Mouse (Mus musculus) intestine, embryonic 16.5 days (tissue): Measurements from ENCODE around the gene Bend6. TPM values are rescaled to one million over a fixed set of nuclear protein-coding genes. Genes with fewer than 3 reads are reported as not detected.
A peak's percentile ranks its signal among the peaks of the same experiment; 100 is the strongest.
"Not testable (repeated sequence)": the region's sequence is repeated elsewhere in the genome, so short reads cannot be mapped to it uniquely, and the experiment has no call there.

ENCODE experiments used
- ATAC-seq: fragments of 200-750 bp; cut with Nextera tagmentation; 2 replicates; pipeline ENCODE4 v1.8.0; 2017; ENCODE audit warnings: moderate TSS enrichment, moderate library complexity
- H3K27ac ChIP-seq: fragments of 300-500 bp; sonication (generic); 2 replicates; pipeline ENCODE4 v1.5.1; 2014; ENCODE audit warnings: mild to moderate bottlenecking, low read length
- H3K27me3 ChIP-seq: fragments of 300-500 bp; sonication (generic); replicated peaks from 2 replicates; pipeline ENCODE4 v1.6.1; 2014; ENCODE audit warnings: low read length, control low read depth, mixed read lengths; ENCODE audit not compliant: control insufficient read depth, insufficient read depth
- H3K36me3 ChIP-seq: fragments of 300-500 bp; sonication (generic); 2 replicates; pipeline ENCODE4 v1.6.1; 2014; ENCODE audit warnings: low read length, control low read depth; ENCODE audit not compliant: control insufficient read depth, insufficient read depth
- H3K4me1 ChIP-seq: fragments of 300-500 bp; sonication (generic); 2 replicates; pipeline ENCODE4 v1.6.1; 2014; ENCODE audit warnings: low read length, control low read depth, mixed read lengths; ENCODE audit not compliant: control insufficient read depth, insufficient read depth
- H3K4me2 ChIP-seq: fragments of 300-500 bp; sonication (generic); 2 replicates; pipeline ENCODE4 v1.6.1; 2014; ENCODE audit warnings: low read depth, low read length, control low read depth
- H3K4me3 ChIP-seq: fragments of 300-500 bp; sonication (generic); 2 replicates; pipeline ENCODE4 v1.5.1; 2014; ENCODE audit warnings: mild to moderate bottlenecking, low read length
- H3K9ac ChIP-seq: fragments of 300-500 bp; sonication (generic); 2 replicates; pipeline ENCODE4 v1.6.1; 2014; ENCODE audit warnings: low read depth, low read length
- H3K9me3 ChIP-seq: fragments of 300-500 bp; sonication (generic); 2 replicates; pipeline ENCODE4 v1.6.1; 2016; ENCODE audit warnings: low read length, control low read depth; ENCODE audit not compliant: control insufficient read depth
- WGBS: fragments of 180-500 bp; shearing (Covaris S2); extraction: QIAGEN DNeasy Blood & Tissue Kit; methylation state at CpG from one replicate; pipeline ENCODE4 v1.1.7; 2014; 5-methylcytosine and 5-hydroxymethylcytosine counted together
- polyA plus RNA-seq: library from polyadenylated mRNA; unstranded; fragments of >200 nt; fragmentation: Nextera tagmentation; extraction: Ambion mirVana; gene quantifications from 2 replicates; pipeline ENCODE4 v1.2.1, GENCODE M21; 2015

The Bend6 gene
- polyA plus RNA-seq, 1 experiment from 2014 or later = 0.60 TPM

DNA sequence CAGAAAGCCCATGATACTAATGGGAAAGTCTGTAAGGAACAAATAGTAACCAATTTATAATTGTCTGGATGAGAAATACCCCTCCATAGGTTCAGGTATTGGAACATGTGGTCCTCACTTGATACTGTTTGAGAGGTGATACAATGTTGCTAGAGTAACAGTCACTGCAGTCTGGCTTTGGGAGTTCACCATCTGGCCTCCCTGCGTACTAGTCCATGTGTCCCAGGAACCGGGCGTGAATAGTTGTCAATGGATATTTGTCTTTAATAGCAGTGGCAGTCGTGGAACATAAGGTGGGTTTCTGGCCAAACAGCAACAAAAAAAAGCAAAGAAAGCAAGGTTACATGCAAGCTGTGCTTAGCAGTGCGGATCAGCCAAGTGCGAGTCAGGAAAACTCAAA is 63.8 kb downstream of the Bend6 start:
- H3K27ac ChIP-seq = no peak overlapping the region
- no peaks in the 10 kb centered on the region for H3K36me3 ChIP-seq
- no peak overlapping the region for H3K4me2 ChIP-seq
- no peak overlapping the region for H3K9ac ChIP-seq
- no peaks in the 10 kb centered on the region for H3K9me3 ChIP-seq
- no peak overlapping the region for H3K4me3 ChIP-seq
- H3K4me1 ChIP-seq = no peaks in the 10 kb centered on the region
- 82% methylated on average over 6 of the region's 6 CpGs for WGBS
- no peaks in the 10 kb centered on the region for H3K27me3 ChIP-seq
- ATAC-seq = no peak

- H3K4me1 ChIP-seq, H3K27ac ChIP-seq, H3K4me3 ChIP-seq, ATAC-seq, H3K9me3 ChIP-seq, H3K27me3 ChIP-seq, H3K9ac ChIP-seq, H3K36me3 ChIP-seq, H3K4me2 ChIP-seq: not testable (repeated sequence)
- 98% methylated on average over 14 of the region's 14 CpGs for WGBS
Measured at GRCm38 (mm10) chr1:33838952-33839351, 68.7 kb downstream of the Bend6 start.

GRCm38 (mm10) chr1:33830586-33830985 is 77.0 kb downstream of the Bend6 start:
- Histone ChIP-seq H3K9ac (no peak overlapping the region), H3K27me3 (no peaks in the 10 kb centered on the region), H3K9me3 (0 out of 2 replicates have a peak, but pooled peaks cover 3% of the 10 kb centered on the region), H3K27ac (no peak overlapping the region), H3K4me3 (no peak overlapping the region), H3K4me2 (no peak overlapping the region), H3K36me3 (no peaks in the 10 kb centered on the region), H3K4me1 (no peaks in the 10 kb centered on the region)
- 68% methylated on average over 4 of the region's 4 CpGs for WGBS
- ATAC-seq = no peak

- Histone ChIP-seq H3K4me2 (no peak overlapping the region), H3K27me3 (no peaks in the 10 kb centered on the region), H3K9ac (no peak overlapping the region), H3K36me3 (no peaks in the 10 kb centered on the region), H3K4me3 (no peak overlapping the region), H3K9me3 (no peaks in the 10 kb centered on the region), H3K4me1 (peaks cover 5% of the 10 kb centered on the region; the same call in 1 of the 2 replicates), H3K27ac (no peak overlapping the region)
- WGBS = 78% methylated on average over 2 of the region's 2 CpGs
- no peak for ATAC-seq
Measured at GRCm38 (mm10) chr1:33817931-33818330, 89.7 kb downstream of the Bend6 start.

- Histone ChIP-seq H3K4me3 (peak within 1 kb of the TSS; percentile 99), H3K4me2 (peak within 1 kb of the TSS; percentile 73), H3K27me3 (no peaks in the 10 kb centered on the region), H3K9me3 (no peaks in the 10 kb centered on the region), H3K9ac (peak within 1 kb of the TSS; percentile 99), H3K36me3 (peaks cover 2% of the 10 kb centered on the region; the same call in 1 of the 2 replicates), H3K4me1 (peaks cover 7% of the 10 kb centered on the region), H3K27ac (peak within 1 kb of the TSS; percentile 90)
- ATAC-seq = peak; percentile 96
- under 1% methylated on average over 73 of the region's 85 CpGs for WGBS
Measured at GRCm38 (mm10) chr1:33813868-33814794, 93.5 kb downstream of the Bend6 start, which contains the start of gene Zfp451. Zfp451 (minus strand) TSS chr1:33814595.

- H3K4me3 ChIP-seq = peak overlapping the region; percentile 99
- WGBS = 7% methylated on average over 11 of the region's 11 CpGs
- H3K9ac ChIP-seq = peak overlapping the region; percentile 99
- peaks cover 7% of the 10 kb centered on the region for H3K4me1 ChIP-seq
- H3K27ac ChIP-seq = peak overlapping the region; percentile 90
- H3K27me3 ChIP-seq = no peaks in the 10 kb centered on the region
- peak overlapping the region; percentile 73 for H3K4me2 ChIP-seq
- ATAC-seq = peak; percentile 9; the same call in 1 of the 2 replicates
- no peaks in the 10 kb centered on the region for H3K9me3 ChIP-seq
- peaks cover 2% of the 10 kb centered on the region; the same call in 1 of the 2 replicates for H3K36me3 ChIP-seq
Measured at GRCm38 (mm10) chr1:33813495-33813867, 94.1 kb downstream of the Bend6 start.

- Histone ChIP-seq H3K27ac (no peak overlapping the region), H3K4me1 (no peaks in the 10 kb centered on the region), H3K27me3 (no peaks in the 10 kb centered on the region), H3K4me2 (no peak overlapping the region), H3K9ac (no peak overlapping the region), H3K36me3 (peaks cover 30% of the 10 kb centered on the region), H3K4me3 (no peak overlapping the region), H3K9me3 (no peaks in the 10 kb centered on the region)
- 96% methylated on average over 2 of the region's 2 CpGs for WGBS
- no peak for ATAC-seq
Measured at GRCm38 (mm10) chr1:33803323-33803722, 104.3 kb downstream of the Bend6 start.

Other genes starting within 250 kb of the Bend6 start
- 22.6 and 26.3 TPM in 2 replicates for gene Prim2, start 238.0 kb downstream of the Bend6 start, polyA plus RNA-seq
- 16.3 and 16.9 TPM in 2 replicates for gene Rab23, start 187.9 kb downstream of the Bend6 start, polyA plus RNA-seq
- 44.6 and 56.6 TPM in 2 replicates for gene Bag2, start 150.0 kb downstream of the Bend6 start, polyA plus RNA-seq
- 12.2 TPM in 2 replicates for gene Zfp451, start 93.2 kb downstream of the Bend6 start, polyA plus RNA-seq
- 15.1 and 16.4 TPM in 2 replicates for gene Dst, start 409 bp upstream of the Bend6 start, polyA plus RNA-seq